Comparison of ENCODE assay signal across 9 mouse cellular contexts in the genomic region with DNA sequence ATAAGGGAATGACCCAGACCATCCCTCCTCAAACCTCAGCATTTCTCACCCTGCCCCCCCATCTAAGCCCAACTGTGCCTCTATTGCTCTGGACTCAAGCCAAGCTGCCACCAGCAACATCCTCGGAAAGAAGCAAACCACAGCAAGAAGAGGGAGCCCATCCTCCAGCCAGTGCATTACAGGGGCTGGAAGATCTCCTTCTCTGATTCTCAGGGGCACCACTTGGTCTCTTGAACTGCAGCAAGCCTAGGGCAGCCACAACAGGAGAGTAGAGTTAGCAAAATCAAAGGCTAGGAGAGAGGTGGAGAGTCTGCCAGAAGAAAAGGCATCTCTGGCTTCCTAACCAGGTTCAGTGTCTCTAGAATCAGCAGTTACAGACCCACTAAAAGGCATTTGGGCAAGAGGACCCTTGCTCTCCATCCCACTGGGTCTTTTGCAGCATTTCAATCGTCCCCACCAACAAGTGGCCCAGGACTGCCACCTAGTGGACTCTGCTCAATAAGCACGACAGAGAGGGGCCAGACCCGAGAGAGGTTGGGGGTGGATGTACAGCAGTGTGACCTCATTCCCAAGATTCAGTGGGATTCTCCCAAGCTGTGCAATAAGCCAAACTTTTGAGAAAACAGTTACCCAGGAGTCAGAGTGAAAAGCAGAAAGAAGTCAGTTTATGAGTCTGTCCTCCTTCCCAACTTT. TPM values are rescaled to one million over a fixed set of nuclear protein-coding genes. Genes with fewer than 3 reads are reported as not detected.
DNase-seq lines count a peak whose midpoint lies in the region; ATAC-seq and TF ChIP-seq lines count a peak whose summit lies in the region.
"Had no signal": no experiment of that assay in that cellular context is flagged by ENCODE, and none has a peak within 500 bp of the region (broad histone marks: within the 10 kb centered on the region; RNA-seq: fewer than 3 reads in every experiment).

No protein-coding gene starts in this region.

- H3K36me3 ChIP-seq in embryonic facial prominence, embryonic 14.5 days (ENCODE audit: control insufficient read depth, insufficient read depth, low read length), result no peaks in the 10 kb centered on the region
- no peaks in the 10 kb centered on the region for H3K36me3 ChIP-seq in heart, embryonic 12.5 days
- no peaks in the 10 kb centered on the region for H3K36me3 ChIP-seq in liver, embryonic 13.5 days
- H3K36me3 ChIP-seq in thymus, adult 2 months (ENCODE audit: control insufficient read depth, insufficient read depth, low read length), result no peaks in the 10 kb centered on the region
- H3K36me3 ChIP-seq: embryonic facial prominence, embryonic 12.5 days had no signal

- no peak overlapping the region for H3K27ac ChIP-seq in embryonic facial prominence, embryonic 14.5 days (replicated peaks; ENCODE audit: low read depth, low read length)
- H3K27ac ChIP-seq in heart, embryonic 12.5 days (ENCODE audit: poor library complexity, severe bottlenecking), result no peak overlapping the region
- no peak overlapping the region for H3K27ac ChIP-seq in liver, embryonic 13.5 days
- H3K27ac ChIP-seq in thymus, adult 2 months (ENCODE audit: control insufficient read depth, insufficient read depth, low read length), result no peak overlapping the region
- H3K27ac ChIP-seq: embryonic facial prominence, embryonic 12.5 days had no signal

- H3K9ac ChIP-seq in embryonic facial prominence, embryonic 14.5 days (ENCODE audit: low read depth, low read length), result no peak overlapping the region
- no peak overlapping the region for H3K9ac ChIP-seq in heart, embryonic 12.5 days
- H3K9ac ChIP-seq in liver, embryonic 13.5 days, result no peak overlapping the region
- H3K9ac ChIP-seq: embryonic facial prominence, embryonic 12.5 days had no signal

- H3K4me3 ChIP-seq in embryonic facial prominence, embryonic 14.5 days (ENCODE audit: low read depth, low read length), result no peak overlapping the region
- no peak overlapping the region for H3K4me3 ChIP-seq in heart, embryonic 12.5 days
- no peak overlapping the region for H3K4me3 ChIP-seq in liver, embryonic 13.5 days (replicated peaks)
- no peak overlapping the region for H3K4me3 ChIP-seq in thymus, adult 2 months (ENCODE audit: control insufficient read depth, insufficient read depth, low read length)
- H3K4me3 ChIP-seq: embryonic facial prominence, embryonic 12.5 days had no signal

- no peak overlapping the region for H3K4me2 ChIP-seq in embryonic facial prominence, embryonic 14.5 days (ENCODE audit: low read depth, low read length)
- no peak overlapping the region for H3K4me2 ChIP-seq in heart, embryonic 12.5 days
- no peak overlapping the region for H3K4me2 ChIP-seq in liver, embryonic 13.5 days
- H3K4me2 ChIP-seq: embryonic facial prominence, embryonic 12.5 days had no signal

- peak; percentile 84 for ATAC-seq in embryonic facial prominence, embryonic 14.5 days (ENCODE audit: low read depth)
- ATAC-seq in heart, embryonic 12.5 days (ENCODE audit: insufficient number of reproducible peaks, low FRiP score), result peak; percentile 43; the same call in 1 of the 2 replicates
- no peak for ATAC-seq in liver, embryonic 13.5 days (ENCODE audit: low read depth)
- ATAC-seq in neutrophil, adult 5-6 weeks (ENCODE audit: extremely low read depth, insufficient number of reproducible peaks, low FRiP score, poor library complexity, severe bottlenecking), result peak; percentile 40; the same call in 1 of the 2 replicates

- TF ChIP-seq CTCF in thymus, adult 2 months (IDR thresholded peaks at IDR 0.05; ENCODE audit: borderline replicate concordance, control insufficient read depth, extremely low read depth, insufficient read depth, low read length, poor library complexity), result peak; percentile 77; the same call in 1 of the 2 replicates

- no peaks in the 10 kb centered on the region for H3K4me1 ChIP-seq in embryonic facial prominence, embryonic 14.5 days (ENCODE audit: control insufficient read depth, insufficient read depth, low read length)
- H3K4me1 ChIP-seq in heart, embryonic 12.5 days (replicated peaks), result peaks cover 52% of the 10 kb centered on the region
- peaks cover 3% of the 10 kb centered on the region; the same call in 1 of the 2 replicates for H3K4me1 ChIP-seq in liver, embryonic 13.5 days (replicated peaks)
- H3K4me1 ChIP-seq in thymus, adult 2 months (replicated peaks; ENCODE audit: control insufficient read depth, insufficient read depth, low read length), result no peaks in the 10 kb centered on the region
- H3K4me1 ChIP-seq: embryonic facial prominence, embryonic 12.5 days had no signal

- no peaks in the 10 kb centered on the region for H3K9me3 ChIP-seq in embryonic facial prominence, embryonic 14.5 days (ENCODE audit: control insufficient read depth, low read length)
- no peaks in the 10 kb centered on the region for H3K9me3 ChIP-seq in heart, embryonic 12.5 days (replicated peaks)
- no peaks in the 10 kb centered on the region for H3K9me3 ChIP-seq in liver, embryonic 13.5 days (replicated peaks)
- H3K9me3 ChIP-seq: embryonic facial prominence, embryonic 12.5 days had no signal

- no peak for TF ChIP-seq POLR2A in thymus, adult 2 months (IDR thresholded peaks at IDR 0.05; ENCODE audit: control insufficient read depth, extremely low read depth, insufficient read depth, low read length, poor library complexity)

- peak; percentile 82 to 83 for DNase-seq in B cell, adult 2 months
- peak; percentile 83 to 87 for DNase-seq in adrenal gland, postnatal 36 days
- DNase-seq in embryonic facial prominence, embryonic 14.5 days (ENCODE audit: low spot score), result peak; percentile 72
- DNase-seq in kidney, postnatal 10 days, result peak; percentile 88
- peak; percentile 10 for DNase-seq in liver, embryonic 13.5 days
- peak; percentile 71 for DNase-seq in thymus, adult 2 months

- 6% methylated on average over 4 of the region's 4 CpGs for WGBS in embryonic facial prominence, embryonic 14.5 days
- 4% methylated on average over 4 of the region's 4 CpGs for WGBS in heart, embryonic 12.5 days
- 11% methylated on average over 4 of the region's 4 CpGs for WGBS in liver, embryonic 13.5 days (ENCODE audit: insufficient replicate concordance)
- 22% methylated on average over 4 of the region's 4 CpGs for whole genome bisulfite sequencing in thymus, adult 2 months

- no peaks in the 10 kb centered on the region for H3K27me3 ChIP-seq in embryonic facial prominence, embryonic 14.5 days (replicated peaks; ENCODE audit: control insufficient read depth, insufficient read depth, low read length)
- H3K27me3 ChIP-seq in heart, embryonic 12.5 days (replicated peaks), result no peaks in the 10 kb centered on the region; the same call in 1 of the 2 replicates
- no peaks in the 10 kb centered on the region for H3K27me3 ChIP-seq in liver, embryonic 13.5 days
- H3K27me3 ChIP-seq in thymus, adult 2 months (ENCODE audit: control insufficient read depth, insufficient read depth, low read length), result no peaks in the 10 kb centered on the region
- H3K27me3 ChIP-seq: embryonic facial prominence, embryonic 12.5 days had no signal

RNA-seq across cellular contexts. Expression of a gene that starts 42.3 kb away (rescaled TPM):
- 10 to 100 TPM; 27.2 to 37.5 TPM for total RNA-seq in adrenal gland, postnatal 36 days (2021)
- 53.5 and 62.8 TPM in 2 replicates for polyA plus RNA-seq in embryonic facial prominence, embryonic 14.5 days (2014; fragmentation: Nextera tagmentation; extraction: Ambion mirVana)
- 37.8 and 39.7 TPM in 2 replicates for polyA plus RNA-seq in heart, embryonic 12.5 days (2016; fragmentation: Nextera tagmentation; extraction: Ambion mirVana)
- 19.6 and 20.1 TPM in 2 replicates for polyA plus RNA-seq in liver, embryonic 13.5 days (2015; fragmentation: Nextera tagmentation; extraction: Ambion mirVana)
- total RNA-seq in neutrophil, adult 5-6 weeks (2017), result 0.58 and 1.6 TPM in 2 replicates
- 43.7 and 47.9 TPM in 2 replicates for polyA plus RNA-seq in thymus, adult 2 months (2012; rRNA removed)

Comparison
In these comparisons a context has a peak if more than half of its experiments do, and no peak if none do; other contexts are left out.
1. DNase-seq: peak in every context shown above with its lines; median percentile 88 in kidney, postnatal 10 days; 85 in adrenal gland, postnatal 36 days; 82 in B cell, adult 2 months; 72 in embryonic facial prominence, embryonic 14.5 days; 71 in thymus, adult 2 months; 10 in liver, embryonic 13.5 days.